Mouse (Mus musculus) megakaryocyte, embryonic 14.5 days (primary cell): Measurements from ENCODE around the gene Hsdl2. TPM values are rescaled to one million over a fixed set of nuclear protein-coding genes. Genes with fewer than 3 reads are reported as not detected.
"Not testable (repeated sequence)": the region's sequence is repeated elsewhere in the genome, so short reads cannot be mapped to it uniquely, and the experiment has no call there.

Source experiments
- H3K27me3 ChIP-seq: replicated peaks from 2 replicates; pipeline ENCODE3; 2012; ENCODE audit warnings: inconsistent platforms
- H3K36me3 ChIP-seq: replicated peaks from 2 replicates; pipeline ENCODE3; 2012; ENCODE audit warnings: low read length, inconsistent platforms, mixed read lengths
- H3K4me1 ChIP-seq: 2 replicates; pipeline ENCODE4 v1.6.1; 2012; ENCODE audit warnings: inconsistent platforms
- H3K4me3 ChIP-seq: replicated peaks from 2 replicates; pipeline ENCODE3; 2012; ENCODE audit warnings: moderate library complexity, mild to moderate bottlenecking, inconsistent platforms
- H3K9me3 ChIP-seq: 2 replicates; pipeline ENCODE4 v1.6.1; 2012; ENCODE audit warnings: inconsistent platforms
- FLI1 ChIP-seq: IDR thresholded peaks from 2 replicates; pipeline ENCODE4 v1.6.1; 2012; ENCODE audit warnings: low read length, inconsistent platforms, mixed read lengths
- GATA1 ChIP-seq: IDR thresholded peaks from 3 replicates; pipeline ENCODE4 v1.6.1; 2012; ENCODE audit warnings: mixed read lengths, low read length, inconsistent platforms, borderline replicate concordance
- polyA plus RNA-seq: library from polyadenylated mRNA; stranded (reverse); fragments of >175 nt; gene quantifications from 2 replicates; pipeline ENCODE4 v1.2.3, GENCODE M21; 2012; ENCODE audit warnings: low replicate concordance; ENCODE audit not compliant: insufficient read depth

Hsdl2 gene
- polyA plus RNA-seq, 1 experiment, result 2.2 TPM

- H3K4me3 ChIP-seq, result peak overlapping the region; percentile 95
- H3K9me3 ChIP-seq, result no peaks in the 10 kb centered on the region
- no peaks in the 10 kb centered on the region for H3K36me3 ChIP-seq
- H3K27me3 ChIP-seq, result no peaks in the 10 kb centered on the region
- H3K4me1 ChIP-seq, result peaks cover 33% of the 10 kb centered on the region
- no peak for TF ChIP-seq FLI1
Observed at GRCm38 (mm10) chr4:59548560-59549174, 32.7 kb upstream of the Hsdl2 start.

GRCm38 (mm10) chr4:59549175-59549976 is 32.0 kb upstream of the Hsdl2 start, which contains the start of gene Ptbp3:
Gene Ptbp3 (minus strand): TSS chr4:59549364.
- no peaks in the 10 kb centered on the region for H3K9me3 ChIP-seq
- no peaks in the 10 kb centered on the region for H3K27me3 ChIP-seq
- peaks cover 34% of the 10 kb centered on the region for H3K4me1 ChIP-seq
- TF ChIP-seq FLI1 (no peak), GATA1 (no peak)
- H3K4me3 ChIP-seq, result peak within 1 kb of the TSS; percentile 95
- no peaks in the 10 kb centered on the region for H3K36me3 ChIP-seq

DNA sequence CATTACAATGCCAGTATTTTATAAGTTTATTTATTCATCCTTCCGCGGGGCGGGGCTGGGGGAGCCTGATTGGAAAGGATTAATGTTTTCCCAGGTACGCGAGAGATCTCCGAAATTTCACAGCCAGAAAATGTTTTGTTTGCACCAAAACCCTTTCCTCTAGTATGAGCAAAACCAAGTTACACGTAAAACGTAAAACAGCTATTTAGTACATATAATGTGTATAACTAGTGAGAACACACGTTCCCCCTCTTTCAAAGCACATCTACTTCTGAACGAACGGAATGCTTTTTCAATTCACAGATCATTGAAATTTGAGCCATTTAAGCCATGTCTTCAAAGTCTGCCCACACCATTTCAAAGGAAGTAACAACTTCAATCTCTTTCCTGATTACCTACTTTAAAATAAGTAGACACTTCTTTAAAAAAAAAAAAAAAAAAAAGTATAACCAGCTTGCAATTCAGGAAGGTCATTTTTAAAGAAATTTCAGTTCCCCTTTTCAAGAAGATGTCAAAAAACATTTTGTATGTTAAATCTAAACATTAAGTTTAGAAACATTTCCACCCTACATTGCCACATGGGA is 31.3 kb upstream of the Hsdl2 start:
- Histone ChIP-seq H3K4me3 (peak overlapping the region; percentile 95), H3K4me1 (peaks cover 30% of the 10 kb centered on the region), H3K27me3 (no peaks in the 10 kb centered on the region), H3K9me3 (no peaks in the 10 kb centered on the region), H3K36me3 (no peaks in the 10 kb centered on the region)
- TF ChIP-seq FLI1 (no peak), GATA1 (no peak)

- Histone ChIP-seq H3K4me1 (peaks cover 26% of the 10 kb centered on the region), H3K36me3 (no peaks in the 10 kb centered on the region), H3K27me3 (no peaks in the 10 kb centered on the region), H3K4me3 (no peak overlapping the region), H3K9me3 (no peaks in the 10 kb centered on the region)
- TF ChIP-seq FLI1 (no peak), GATA1 (no peak)
Observed at GRCm38 (mm10) chr4:59551901-59552300, 29.5 kb upstream of the Hsdl2 start.

DNA sequence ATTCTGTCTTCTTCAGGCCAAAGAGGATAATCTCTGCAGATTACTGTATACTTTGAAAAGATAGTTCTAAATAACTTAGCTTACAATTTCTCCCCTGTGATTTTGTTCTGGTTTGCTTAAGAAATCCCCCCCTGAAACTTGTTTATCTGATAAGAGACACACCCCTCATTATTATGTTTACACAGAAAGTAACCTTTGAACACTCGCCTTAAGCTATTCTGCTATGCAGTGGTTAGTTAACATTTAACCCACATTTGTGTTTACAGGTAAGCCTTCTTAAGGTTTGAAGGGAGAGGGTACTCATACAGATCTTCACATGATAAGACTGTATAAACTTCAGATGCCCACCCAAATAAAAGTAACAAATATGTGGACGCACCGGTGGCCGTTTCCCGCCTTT is 28.5 kb upstream of the Hsdl2 start:
- TF ChIP-seq FLI1 (no peak), GATA1 (no peak)
- Histone ChIP-seq H3K4me3 (no peak overlapping the region), H3K36me3 (no peaks in the 10 kb centered on the region), H3K4me1 (peaks cover 25% of the 10 kb centered on the region), H3K27me3 (no peaks in the 10 kb centered on the region), H3K9me3 (no peaks in the 10 kb centered on the region)

DNA sequence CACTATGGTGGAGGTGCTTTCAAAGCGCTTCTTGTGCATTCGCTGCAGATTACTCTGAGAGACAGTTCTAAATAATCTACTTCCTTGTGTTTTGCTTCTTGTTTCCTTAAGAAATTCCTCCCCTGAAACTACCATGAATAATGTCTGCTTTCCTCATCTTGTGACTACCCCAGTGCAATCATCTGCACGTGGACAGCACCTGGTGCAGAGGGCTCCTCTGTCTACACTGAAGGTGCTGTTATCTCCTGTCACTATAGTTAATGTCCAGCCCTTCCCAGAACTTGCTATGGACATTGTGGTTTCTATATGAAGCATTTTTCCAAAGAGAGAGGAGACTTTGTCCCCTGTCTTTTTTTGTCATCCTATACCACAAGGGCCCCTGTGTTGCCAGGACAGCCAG is 27.8 kb upstream of the Hsdl2 start:
- Histone ChIP-seq H3K27me3 (no peaks in the 10 kb centered on the region), H3K4me3 (peak overlapping the region; percentile 42), H3K9me3 (no peaks in the 10 kb centered on the region), H3K4me1 (peaks cover 31% of the 10 kb centered on the region), H3K36me3 (no peaks in the 10 kb centered on the region)
- TF ChIP-seq FLI1 (no peak), GATA1 (no peak)

DNA sequence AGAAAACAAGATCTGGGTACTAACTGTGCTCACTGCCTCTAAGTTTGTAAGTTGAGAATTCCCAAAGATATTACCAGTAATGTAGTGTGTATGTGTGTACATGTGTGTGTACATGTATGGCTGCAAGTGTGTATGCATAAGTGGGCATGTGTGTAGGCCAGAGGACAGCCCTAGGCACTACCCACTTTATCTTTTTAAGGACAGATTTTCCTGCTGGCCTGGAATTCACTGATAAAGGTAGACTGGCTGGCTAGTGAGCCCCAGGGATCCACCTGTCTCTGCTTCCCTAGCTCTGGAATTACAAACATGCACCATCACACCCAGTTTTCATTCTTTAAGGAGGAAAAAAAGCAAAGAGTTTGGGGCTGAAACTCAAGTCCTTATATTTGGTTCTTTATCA is 26.2 kb upstream of the Hsdl2 start:
- no peaks in the 10 kb centered on the region for H3K36me3 ChIP-seq
- H3K4me3 ChIP-seq, result no peak overlapping the region
- TF ChIP-seq GATA1, result no peak
- TF ChIP-seq FLI1, result no peak
- H3K27me3 ChIP-seq, result no peaks in the 10 kb centered on the region
- H3K4me1 ChIP-seq, result peaks cover 34% of the 10 kb centered on the region
- no peaks in the 10 kb centered on the region for H3K9me3 ChIP-seq

DNA sequence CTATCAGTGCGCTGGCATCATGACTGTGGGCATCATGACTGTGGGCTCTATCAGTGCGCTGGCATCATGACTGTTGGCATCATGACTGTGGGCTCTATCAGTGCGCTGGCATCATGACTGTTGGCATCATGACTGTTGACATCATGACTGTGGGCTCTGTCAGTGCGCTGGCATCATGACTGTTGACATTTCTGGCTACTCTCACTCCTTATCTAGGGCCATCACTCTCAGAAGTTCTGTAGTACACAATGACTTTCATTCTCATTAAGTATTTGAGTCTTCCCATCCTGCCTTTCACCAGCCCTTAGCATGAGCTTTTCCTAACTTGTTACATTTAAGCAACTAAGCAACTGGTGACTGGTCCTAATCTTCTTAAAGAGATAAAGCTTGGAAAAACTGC is 24.0 kb upstream of the Hsdl2 start:
- not testable (repeated sequence) for H3K36me3 ChIP-seq, H3K9me3 ChIP-seq, H3K4me3 ChIP-seq, H3K27me3 ChIP-seq
- peaks cover 53% of the 10 kb centered on the region for H3K4me1 ChIP-seq

DNA sequence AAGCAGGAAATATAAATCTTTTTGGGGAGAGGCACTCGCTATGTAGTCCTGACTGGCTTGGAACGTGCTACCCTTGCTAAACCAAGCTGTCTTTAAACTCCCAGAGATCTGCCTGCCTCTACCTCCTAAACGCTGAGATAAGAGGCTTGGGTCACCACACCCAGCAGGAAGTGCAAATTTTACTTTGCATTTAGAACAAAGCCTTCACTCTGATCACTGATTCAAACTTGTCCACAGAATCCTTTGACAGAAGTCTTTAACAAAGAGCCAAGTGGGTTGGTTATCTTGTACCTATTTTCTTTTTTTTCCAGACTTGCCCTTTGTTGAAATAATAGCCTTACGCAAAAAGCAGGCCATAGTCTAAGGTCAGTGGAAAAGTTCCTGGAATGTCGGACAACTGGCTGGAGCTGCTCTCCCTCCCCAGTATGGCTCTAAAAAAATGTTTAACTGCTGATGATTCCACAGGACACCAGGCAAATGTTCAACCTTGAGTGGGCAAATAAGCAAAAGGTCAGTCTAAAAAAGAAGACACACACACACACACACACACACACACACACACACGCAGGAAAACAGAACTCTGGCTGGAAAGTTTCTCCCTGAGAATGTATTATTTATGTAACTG is 23.2 kb upstream of the Hsdl2 start:
- no peaks in the 10 kb centered on the region for H3K36me3 ChIP-seq
- H3K27me3 ChIP-seq, result no peaks in the 10 kb centered on the region
- no peak overlapping the region for H3K4me3 ChIP-seq
- H3K4me1 ChIP-seq, result peaks cover 49% of the 10 kb centered on the region
- no peaks in the 10 kb centered on the region for H3K9me3 ChIP-seq
- TF ChIP-seq FLI1 (no peak), GATA1 (no peak)

DNA sequence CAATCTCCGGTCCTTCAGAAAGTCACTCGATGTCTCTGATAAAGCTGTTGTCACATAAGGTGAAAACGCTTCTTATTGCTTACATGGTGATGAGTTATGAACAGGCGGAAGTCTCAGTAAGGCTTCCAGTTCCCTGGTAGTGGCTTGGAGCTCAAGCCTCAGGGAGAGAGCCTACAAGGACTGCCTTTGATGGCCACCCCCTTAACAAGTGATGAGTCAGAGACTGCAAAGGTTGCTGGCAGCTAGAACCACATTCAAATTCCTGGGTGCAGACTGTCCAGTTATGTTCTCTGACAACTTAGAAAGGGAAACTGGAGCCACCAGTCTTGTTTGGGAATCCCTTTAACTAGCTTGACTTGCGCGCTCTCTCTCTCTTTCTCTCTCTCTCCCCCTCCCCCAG is 21.2 kb upstream of the Hsdl2 start:
- Histone ChIP-seq H3K4me1 (peaks cover 40% of the 10 kb centered on the region), H3K36me3 (no peaks in the 10 kb centered on the region), H3K9me3 (no peaks in the 10 kb centered on the region), H3K4me3 (no peak overlapping the region), H3K27me3 (no peaks in the 10 kb centered on the region)
- TF ChIP-seq FLI1 (no peak), GATA1 (no peak)
